Mouse (Mus musculus): ENCODE measurements around the gene Unc50.

Gene Unc50

GRCm38 (mm10) chr1:37448361-37449095 lies 18.6 kb downstream of the Unc50 start:
- peak; percentile 68 for DNase-seq (ENCODE audit: low spot score)

GRCm38 (mm10) chr1:37451270-37451669 lies 21.3 kb downstream of the Unc50 start:
- no peak for DNase-seq (ENCODE audit: low spot score)

GRCm38 (mm10) chr1:37457546-37457945 lies 27.6 kb downstream of the Unc50 start:
- no peak for DNase-seq (ENCODE audit: low spot score)

- no peak for DNase-seq (ENCODE audit: low spot score)
These were observed 35.0 kb downstream of the Unc50 start for GRCm38 (mm10) chr1:37464878-37465452.

GRCm38 (mm10) chr1:37466322-37466995 lies 36.5 kb downstream of the Unc50 start:
- DNase-seq (ENCODE audit: low spot score), result no peak

GRCm38 (mm10) chr1:37467806-37468205 lies 37.9 kb downstream of the Unc50 start:
- DNase-seq (ENCODE audit: low spot score), result no peak

GRCm38 (mm10) chr1:37469007-37469406 lies 39.1 kb downstream of the Unc50 start:
- DNase-seq (ENCODE audit: low spot score), result peak; percentile 50

GRCm38 (mm10) chr1:37471179-37472148 lies 41.5 kb downstream of the Unc50 start:
- DNase-seq (ENCODE audit: low spot score), result no peak

GRCm38 (mm10) chr1:37473251-37473650 lies 43.3 kb downstream of the Unc50 start:
- DNase-seq (ENCODE audit: low spot score), result peak; percentile 70

DNA sequence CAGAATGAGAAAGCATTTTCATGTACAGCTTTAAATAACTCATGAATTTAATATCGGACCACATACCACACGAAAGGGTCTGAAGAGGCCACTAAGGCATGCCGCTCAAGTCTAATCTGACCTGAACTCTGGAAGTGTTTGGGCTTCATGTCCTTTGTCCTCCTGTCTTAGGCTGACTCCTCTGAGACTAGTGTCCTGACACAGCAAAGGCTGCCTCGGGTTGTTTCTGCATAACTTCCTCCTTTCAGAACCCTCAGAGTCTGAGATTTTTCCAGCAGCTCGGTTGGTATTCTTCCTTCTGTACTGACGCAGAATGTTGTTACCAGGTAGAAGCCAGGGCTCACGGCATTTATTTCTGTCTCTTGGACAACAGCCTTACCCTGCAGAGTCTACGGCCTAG lies 44.1 kb downstream of the Unc50 start:
- no peak for DNase-seq (ENCODE audit: low spot score)

- no peak for DNase-seq (ENCODE audit: low spot score)
These were observed 44.8 kb downstream of the Unc50 start for GRCm38 (mm10) chr1:37474634-37475190.

GRCm38 (mm10) chr1:37475312-37475711 lies 45.4 kb downstream of the Unc50 start:
- DNase-seq (ENCODE audit: low spot score), result no peak

DNA sequence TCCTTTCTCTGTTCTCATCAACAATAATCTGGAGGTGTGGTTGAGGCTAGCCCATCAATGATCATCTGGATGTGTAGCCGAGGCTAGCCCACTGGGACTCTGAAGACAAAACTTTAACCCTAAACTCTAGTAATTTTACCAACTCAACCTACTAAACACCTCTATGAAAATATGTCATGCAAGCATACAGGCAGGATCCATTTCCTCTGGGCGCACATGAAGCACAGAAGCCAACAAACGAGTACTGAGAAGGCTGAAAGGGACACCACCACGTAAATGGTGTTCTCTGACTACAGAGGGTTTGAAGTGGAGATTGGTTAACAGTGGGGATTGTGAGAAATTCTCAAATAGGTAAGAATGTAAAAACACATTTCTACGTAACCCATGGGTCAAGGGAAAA lies 47.3 kb downstream of the Unc50 start:
- DNase-seq (ENCODE audit: low spot score), result peak; percentile 34

GRCm38 (mm10) chr1:37477928-37478327 lies 48.0 kb downstream of the Unc50 start:
- peak; percentile 63 for DNase-seq (ENCODE audit: low spot score)

DNA sequence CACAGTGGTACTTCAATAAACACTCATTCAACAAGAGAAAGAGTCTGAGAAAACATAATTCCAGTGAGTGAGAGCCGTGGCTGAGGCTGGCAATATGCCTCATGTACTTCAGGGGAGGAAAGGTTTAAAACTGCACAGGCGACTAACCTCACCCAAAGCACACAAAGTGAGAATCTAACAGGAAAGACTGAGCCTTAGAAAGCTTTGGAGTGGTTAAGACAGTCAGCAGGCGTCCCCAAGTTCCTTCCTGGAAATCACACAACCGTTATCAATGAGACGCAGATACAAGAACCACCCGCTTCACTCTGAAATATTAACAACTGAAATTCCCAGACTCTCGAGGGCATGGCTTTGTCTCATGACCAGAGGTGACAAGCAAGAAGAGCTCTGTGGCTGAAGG lies 48.5 kb downstream of the Unc50 start:
- DNase-seq (ENCODE audit: low spot score), result peak; percentile 39

DNA sequence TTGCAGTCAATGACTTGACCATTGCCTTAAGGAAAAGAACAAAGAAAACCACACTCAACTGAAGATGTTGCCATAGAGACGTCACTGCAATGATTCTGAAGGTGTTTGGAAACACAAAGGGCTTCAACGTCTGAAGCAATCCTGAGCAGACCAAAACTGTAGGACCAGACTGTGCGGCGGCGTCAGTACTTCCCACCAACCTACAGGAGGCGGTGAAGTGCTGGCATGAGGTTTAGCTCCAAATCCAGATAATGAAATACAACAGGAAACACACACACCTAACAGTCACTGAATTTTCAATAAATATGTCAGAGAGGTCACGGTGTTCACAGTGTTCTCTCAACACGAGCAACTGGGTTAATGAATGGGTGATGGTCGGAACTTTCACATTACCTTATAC lies 49.1 kb downstream of the Unc50 start:
- DNase-seq (ENCODE audit: low spot score), result peak; percentile 71

DNA sequence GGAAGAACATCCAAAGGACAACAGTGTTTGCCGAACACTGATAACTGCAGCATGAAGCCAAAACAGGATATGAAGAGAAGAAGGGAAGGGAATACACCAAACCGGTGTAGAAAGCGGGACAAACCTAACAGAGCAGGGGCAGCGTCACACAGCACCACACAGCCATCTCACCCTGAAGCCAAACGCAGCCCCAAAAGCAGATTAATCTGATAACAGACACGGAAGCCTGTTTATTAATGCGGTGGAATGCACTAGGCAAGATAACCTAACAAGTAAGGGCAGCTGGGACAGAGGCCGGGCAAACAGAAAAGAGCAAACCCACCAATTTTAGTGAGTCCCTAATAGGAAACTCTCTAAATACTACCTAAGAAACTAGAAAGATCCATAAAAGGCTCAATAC lies 49.8 kb downstream of the Unc50 start:
- DNase-seq (ENCODE audit: low spot score), result no peak

DNA sequence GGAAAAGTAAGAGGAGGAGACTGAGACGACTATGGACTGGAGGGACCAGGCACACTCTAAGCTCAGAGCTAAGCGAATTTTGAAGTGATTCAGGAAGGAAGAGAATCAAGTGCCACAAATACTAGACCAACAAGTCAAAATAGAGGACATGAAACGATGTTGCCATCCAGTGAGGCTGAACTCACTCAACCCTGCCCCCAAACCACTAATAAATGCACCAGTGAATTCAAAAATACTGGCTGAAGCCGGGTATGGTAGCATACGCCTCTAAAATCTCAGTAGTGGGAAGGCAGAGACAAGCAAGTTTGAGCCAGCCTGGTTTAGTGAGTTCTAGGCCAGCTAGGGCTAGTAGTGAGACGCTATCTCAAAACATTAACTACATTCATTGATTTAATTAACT lies 50.8 kb downstream of the Unc50 start:
- no peak for DNase-seq (ENCODE audit: low spot score)

GRCm38 (mm10) chr1:37481331-37481730 lies 51.4 kb downstream of the Unc50 start:
- peak; percentile 69 for DNase-seq (ENCODE audit: low spot score)

DNA sequence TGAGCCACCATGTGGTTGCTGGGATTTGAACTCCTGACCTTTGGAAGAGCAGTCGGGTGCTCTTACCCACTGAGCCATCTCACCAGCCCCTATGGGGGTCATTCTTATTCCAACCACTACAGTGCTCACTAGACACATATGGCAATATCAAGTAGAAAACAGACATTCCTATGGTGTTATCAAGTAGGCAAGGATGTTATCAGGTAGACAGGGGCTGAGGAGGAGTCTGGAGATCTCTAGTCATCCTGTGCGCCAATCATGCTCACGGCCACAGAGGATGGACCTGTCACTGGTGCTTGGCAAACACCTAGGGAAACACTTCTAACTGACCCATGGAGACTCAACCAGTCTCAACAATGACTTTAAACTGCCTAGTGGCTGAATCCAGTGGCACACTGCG lies 54.7 kb downstream of the Unc50 start:
- DNase-seq (ENCODE audit: low spot score), result no peak

- DNase-seq (ENCODE audit: low spot score), result no peak
These were observed 56.5 kb downstream of the Unc50 start for GRCm38 (mm10) chr1:37486439-37486838.

GRCm38 (mm10) chr1:37486994-37487393 lies 57.1 kb downstream of the Unc50 start:
- no peak for DNase-seq (ENCODE audit: low spot score)
